Mouse (Mus musculus) heart, adult 2 months (tissue): ENCODE measurements around the gene Brinp3. TPM values are rescaled to one million over a fixed set of nuclear protein-coding genes. Genes with fewer than 3 reads are reported as not detected.
"Not testable (repeated sequence)": the region's sequence is repeated elsewhere in the genome, so short reads cannot be mapped to it uniquely, and the experiment has no call there.

Experiments
- DNase-seq, 2 experiments: peaks; one replicate each; pipeline ENCODE4 v3.0.0; 2021
- H3K27ac ChIP-seq: fragments of 200-600 bp; 2 replicates; pipeline ENCODE4 v1.8.1; 2022
- H3K27me3 ChIP-seq: fragments of 200-500 bp; 2 replicates; pipeline ENCODE4 v1.6.1; 2012; ENCODE audit warnings: mild to moderate bottlenecking, low read length, inconsistent platforms, mixed read lengths; ENCODE audit not compliant: control insufficient read depth, insufficient read depth
- H3K36me3 ChIP-seq: fragments of 200-500 bp; 2 replicates; pipeline ENCODE4 v1.6.1; 2012; ENCODE audit warnings: low read length, inconsistent platforms; ENCODE audit not compliant: control insufficient read depth, insufficient read depth
- H3K4me1 ChIP-seq: fragments of 200-500 bp; 2 replicates; pipeline ENCODE4 v1.6.1; 2011; ENCODE audit warnings: low read length; ENCODE audit not compliant: control insufficient read depth, insufficient read depth
- H3K4me3 ChIP-seq: fragments of 200-600 bp; 2 replicates; pipeline ENCODE4 v1.8.1; 2022
- H3K79me2 ChIP-seq: fragments of 200-500 bp; replicated peaks from 2 replicates; pipeline ENCODE4 v1.6.1; 2012; ENCODE audit warnings: mild to moderate bottlenecking, inconsistent platforms, low read length, moderate library complexity, mixed read lengths; ENCODE audit not compliant: control insufficient read depth, insufficient read depth
- H3K9ac ChIP-seq: fragments of 200-500 bp; 2 replicates; pipeline ENCODE4 v1.6.1; 2012; ENCODE audit warnings: low read depth, mild to moderate bottlenecking, control low read depth, inconsistent platforms, low read length, mixed read lengths
- CTCF ChIP-seq: fragments of 200-600 bp; IDR thresholded peaks from 2 replicates; pipeline ENCODE4 v1.8.1; 2022; ENCODE audit warnings: antibody characterized with exemption, mild to moderate bottlenecking, moderate library complexity
- EP300 ChIP-seq: fragments of 200-500 bp; IDR thresholded peaks from 2 replicates; pipeline ENCODE4 v1.6.1; 2011; ENCODE audit warnings: low read depth, low read length, control low read depth; ENCODE audit not compliant: insufficient read depth
- POLR2A ChIP-seq: fragments of 200-500 bp; IDR thresholded peaks from 2 replicates; pipeline ENCODE4 v1.6.1; 2011; ENCODE audit warnings: mild to moderate bottlenecking, low read depth, low read length, control low read depth; ENCODE audit not compliant: insufficient read depth
- WGBS: fragments of 180-500 bp; shearing (Covaris S2); methylation state at CpG from one replicate; pipeline ENCODE4 v1.1.7; 2018; 5-methylcytosine and 5-hydroxymethylcytosine counted together
- intact Hi-C: fragments of 180-260 bp; cut with DNase I; formaldehyde crosslinking; loops from one replicate; pipeline ENCODE4 v1.15.1; 2025
- polyA plus RNA-seq: library from polyadenylated mRNA; depleted of rRNA; stranded (reverse); fragments of >200 nt; gene quantifications from 2 replicates; pipeline ENCODE4 v1.2.3, GENCODE M21; 2012
- total RNA-seq, 2 experiments: library from RNA; stranded (reverse); gene quantifications; 2 replicates each; pipeline ENCODE4 v1.2.3; 2021

The Brinp3 gene
- total and polyA plus RNA-seq, 3 experiments = not detected

DNA sequence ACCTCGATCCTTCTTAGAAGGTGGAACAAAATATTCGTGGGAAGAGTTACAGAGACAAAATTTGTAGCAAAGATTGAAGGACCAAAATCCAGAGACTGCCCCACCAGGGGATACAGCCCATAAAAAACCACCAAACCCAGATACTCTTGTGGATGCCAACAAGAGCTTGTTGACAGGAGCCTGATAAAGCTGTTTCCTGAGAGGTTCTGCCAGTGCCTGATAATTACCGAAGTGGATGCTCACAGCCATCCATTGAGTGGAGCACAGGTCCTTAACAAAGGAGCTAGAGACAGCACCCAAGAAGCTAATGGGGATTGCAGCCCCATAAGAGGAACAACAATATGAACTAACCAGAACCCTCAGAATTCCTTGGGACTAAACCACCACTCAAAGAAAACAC lies 67.6 kb downstream of the Brinp3 start:
- DNase-seq = no peak
- H3K9ac ChIP-seq = no peak overlapping the region
- no peak for TF ChIP-seq POLR2A
- no peak for TF ChIP-seq EP300
- TF ChIP-seq CTCF = no peak
- H3K4me1 ChIP-seq = no peaks in the 10 kb centered on the region
- H3K27me3 ChIP-seq = no peaks in the 10 kb centered on the region
- no peak overlapping the region for H3K4me3 ChIP-seq
- no peaks in the 10 kb centered on the region for H3K79me2 ChIP-seq
- 45% methylated on average over 3 of the region's 3 CpGs for WGBS
- H3K36me3 ChIP-seq = no peaks in the 10 kb centered on the region
- H3K27ac ChIP-seq = no peak overlapping the region
- intact Hi-C loops = no loop called here

DNA sequence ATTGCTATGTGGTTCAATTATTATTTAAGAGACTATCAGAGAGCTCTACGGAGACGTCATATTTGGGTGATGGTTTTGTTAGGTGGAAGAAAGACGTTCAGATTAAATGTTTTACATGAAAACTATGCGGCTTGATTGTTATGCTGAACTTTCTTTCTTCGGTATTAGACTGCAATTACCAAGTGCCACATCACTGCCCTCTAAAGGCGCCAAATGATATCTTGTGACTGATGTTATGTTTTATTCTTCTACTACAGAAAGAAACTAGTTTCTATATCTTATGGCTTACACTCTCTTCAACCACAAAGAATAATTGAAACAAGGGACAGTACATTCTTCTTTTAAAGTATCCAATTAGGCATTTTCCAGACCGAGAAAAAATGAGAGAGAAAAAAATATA lies 89.6 kb downstream of the Brinp3 start:
- intact Hi-C loops = no loop called here
- Histone ChIP-seq H3K27ac (no peak overlapping the region), H3K4me1 (no peaks in the 10 kb centered on the region), H3K27me3 (no peaks in the 10 kb centered on the region), H3K4me3 (no peak overlapping the region), H3K79me2 (no peaks in the 10 kb centered on the region), H3K36me3 (no peaks in the 10 kb centered on the region), H3K9ac (no peak overlapping the region)
- TF ChIP-seq EP300 (no peak), POLR2A (no peak), CTCF (no peak)
- no peak for DNase-seq
- 65% methylated on average over 7 of the region's 7 CpGs for WGBS

DNA sequence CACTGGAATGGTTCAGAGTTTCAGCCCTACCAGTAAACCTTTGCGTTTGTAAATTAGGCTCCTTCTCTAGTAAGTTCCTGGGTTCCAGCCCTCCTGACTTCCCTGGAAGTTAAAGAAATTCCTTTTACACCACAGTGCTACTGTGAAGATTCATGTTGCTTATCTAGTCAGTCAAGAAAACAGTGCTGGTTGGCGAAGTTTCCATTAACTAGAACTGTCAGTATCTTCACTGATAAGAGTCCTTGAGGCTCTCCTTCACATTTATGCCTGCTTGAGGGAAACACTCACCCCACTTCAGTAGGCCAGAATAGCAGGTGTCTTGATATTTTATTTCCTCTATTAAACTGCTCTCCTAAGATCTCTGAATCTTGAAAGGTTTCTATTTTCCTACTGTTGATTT lies 138.3 kb downstream of the Brinp3 start:
- no peak for DNase-seq
- WGBS = 28% methylated on average over 2 of the region's 2 CpGs

GRCm38 (mm10) chr1:146657214-146657613 lies 162.7 kb downstream of the Brinp3 start:
- DNase-seq = no peak
- TF ChIP-seq POLR2A (no peak), CTCF (no peak), EP300 (no peak)
- no peaks in the 10 kb centered on the region for H3K4me1 ChIP-seq

More for the DNA sequence above, 138.3 kb downstream of the Brinp3 start:
- Histone ChIP-seq H3K27ac (no peak overlapping the region), H3K4me1 (no peaks in the 10 kb centered on the region), H3K4me3 (no peak overlapping the region), H3K36me3 (no peaks in the 10 kb centered on the region), H3K79me2 (no peaks in the 10 kb centered on the region), H3K27me3 (no peaks in the 10 kb centered on the region), H3K9ac (no peak overlapping the region)
- TF ChIP-seq POLR2A (no peak), CTCF (no peak), EP300 (no peak)
- intact Hi-C loops = no loop called here

GRCm38 (mm10) chr1:146700724-146701123 lies 206.2 kb downstream of the Brinp3 start:
- Histone ChIP-seq H3K4me3 (no peak overlapping the region), H3K27ac (no peak overlapping the region), H3K36me3 (no peaks in the 10 kb centered on the region), H3K27me3 (no peaks in the 10 kb centered on the region), H3K79me2 (no peaks in the 10 kb centered on the region), H3K9ac (no peak overlapping the region), H3K4me1 (no peaks in the 10 kb centered on the region)
- intact Hi-C loops = no loop called here
- TF ChIP-seq POLR2A (no peak), CTCF (no peak), EP300 (no peak)
- no peak for DNase-seq
- 51% methylated on average over 4 of the region's 4 CpGs for WGBS

More at GRCm38 (mm10) chr1:146657214-146657613, 162.7 kb downstream of the Brinp3 start:
- WGBS = 85% methylated on average over 4 of the region's 4 CpGs
- intact Hi-C loops = no loop called here
- no peaks in the 10 kb centered on the region for H3K27me3 ChIP-seq
- no peak overlapping the region for H3K27ac ChIP-seq
- H3K79me2 ChIP-seq = no peaks in the 10 kb centered on the region
- H3K4me3 ChIP-seq = no peak overlapping the region
- H3K9ac ChIP-seq = no peak overlapping the region
- no peaks in the 10 kb centered on the region for H3K36me3 ChIP-seq

DNA sequence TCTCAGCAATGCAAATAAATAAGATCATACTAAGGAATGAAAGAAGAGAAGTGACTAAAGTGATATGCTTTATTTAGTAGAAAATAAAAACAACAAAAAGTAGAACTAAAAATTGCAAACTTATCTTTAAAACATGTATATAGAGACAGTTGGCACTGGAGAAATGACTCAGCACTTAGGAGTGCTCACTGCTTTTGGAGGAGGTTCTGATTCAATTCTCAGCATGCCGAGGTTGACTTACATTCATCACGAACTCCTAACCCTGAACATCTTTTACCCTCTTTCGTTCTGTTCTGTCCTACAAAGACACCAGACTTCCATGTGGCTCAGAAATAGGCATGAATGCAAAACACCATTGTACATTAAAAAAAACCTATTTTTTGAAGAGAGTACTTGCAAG lies 225.0 kb downstream of the Brinp3 start:
- intact Hi-C loops = no loop called here
- Histone ChIP-seq H3K4me1 (no peaks in the 10 kb centered on the region), H3K27me3 (no peaks in the 10 kb centered on the region), H3K79me2 (no peaks in the 10 kb centered on the region), H3K9ac (no peak overlapping the region), H3K36me3 (no peaks in the 10 kb centered on the region), H3K27ac (no peak overlapping the region), H3K4me3 (no peak overlapping the region)
- TF ChIP-seq EP300 = no peak
- no peak for DNase-seq
- 63% methylated on average over 3 of the region's 3 CpGs for WGBS

DNA sequence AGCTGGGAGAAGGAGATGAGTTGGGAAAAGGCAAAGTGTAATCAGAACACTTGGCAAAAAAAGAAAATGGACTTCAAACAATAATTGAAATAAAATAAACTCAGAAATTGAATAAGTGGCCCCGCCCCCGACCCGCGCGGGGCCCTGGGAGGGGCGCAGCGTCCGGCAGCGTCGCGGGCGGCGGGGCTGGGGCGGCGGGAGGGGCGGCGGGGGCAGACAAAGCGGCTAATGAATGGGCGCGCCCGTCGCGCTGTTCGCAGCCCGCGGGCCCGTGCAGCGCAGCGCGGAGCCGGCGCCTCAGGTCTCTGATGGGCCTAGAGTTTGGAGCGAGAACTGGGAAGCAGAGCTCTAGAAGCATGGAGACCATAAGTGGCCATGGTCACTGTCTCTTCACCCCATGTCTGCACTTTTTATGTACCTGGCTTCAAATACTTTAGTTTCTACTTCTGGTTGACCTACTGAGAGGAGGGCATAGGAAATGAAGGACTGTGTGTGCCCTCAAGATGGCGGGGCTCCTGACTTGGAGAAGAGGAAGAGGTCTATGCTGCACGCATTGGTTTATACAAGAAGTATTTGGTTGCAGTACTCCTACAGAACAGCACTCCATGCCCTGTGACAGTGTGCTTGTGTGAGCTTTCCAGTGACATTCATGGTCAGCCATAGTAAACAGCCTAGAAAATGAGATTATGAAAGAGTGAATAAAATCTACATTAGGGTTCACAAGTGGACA lies 230.4 kb downstream of the Brinp3 start:
- DNase-seq, H3K79me2 ChIP-seq, H3K9ac ChIP-seq, intact Hi-C loops, H3K36me3 ChIP-seq, H3K4me1 ChIP-seq, H3K27me3 ChIP-seq, H3K4me3 ChIP-seq, H3K27ac ChIP-seq: not testable (repeated sequence)
- WGBS = 5% methylated on average over 33 of the region's 35 CpGs
